Mouse (Mus musculus) neutrophil, adult 5-6 weeks (primary cell): ENCODE data around the gene Tmem240. TPM values are rescaled to one million over a fixed set of nuclear protein-coding genes. Genes with fewer than 3 reads are reported as not detected.
"Not testable (repeated sequence)": the region's sequence is repeated elsewhere in the genome, so short reads cannot be mapped to it uniquely, and the experiment has no call there.

ENCODE experiments used
- ATAC-seq: fragments of 151-379, 151-347 bp; 2 replicates; pipeline ENCODE4 v1.8.0; 2017; ENCODE audit warnings: mild to moderate bottlenecking, moderate TSS enrichment; ENCODE audit not compliant: insufficient number of reproducible peaks, poor library complexity, low FRiP score, severe bottlenecking; ENCODE audit errors: extremely low read depth
- total RNA-seq: library from RNA; stranded (forward); fragments of 200-1000 nt; gene quantifications from 2 replicates; pipeline ENCODE4 v1.2.3, GENCODE M21; 2017

The Tmem240 gene
- total RNA-seq = 0.12 and 0.61 TPM in 2 replicates

GRCm38 (mm10) chr4:155734350-155734941 is at the start of gene Tmem240:
Gene Tmem240 (plus strand): TSS chr4:155734800.
- peak; percentile 42 for ATAC-seq

DNA sequence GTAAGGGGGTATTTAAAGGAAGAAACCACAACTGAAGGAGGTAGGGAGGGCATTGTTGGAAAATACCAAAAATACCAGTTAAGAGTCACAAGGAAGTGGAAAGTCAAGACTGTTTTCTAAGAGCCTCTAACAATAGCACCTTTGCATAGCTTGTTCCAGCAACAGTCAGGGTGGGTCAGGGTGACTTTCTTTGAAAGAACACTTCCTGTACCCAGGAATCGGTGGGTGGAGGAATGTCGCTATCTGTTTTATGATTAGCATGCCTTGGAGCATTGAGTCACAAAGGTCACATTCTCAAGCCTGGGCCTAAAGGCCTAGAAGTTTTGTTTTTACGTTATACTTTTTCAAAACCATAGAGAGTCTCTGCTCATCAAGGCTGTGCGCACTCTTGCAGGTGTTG is 46.8 kb upstream of the Tmem240 start:
- not testable (repeated sequence) for ATAC-seq

DNA sequence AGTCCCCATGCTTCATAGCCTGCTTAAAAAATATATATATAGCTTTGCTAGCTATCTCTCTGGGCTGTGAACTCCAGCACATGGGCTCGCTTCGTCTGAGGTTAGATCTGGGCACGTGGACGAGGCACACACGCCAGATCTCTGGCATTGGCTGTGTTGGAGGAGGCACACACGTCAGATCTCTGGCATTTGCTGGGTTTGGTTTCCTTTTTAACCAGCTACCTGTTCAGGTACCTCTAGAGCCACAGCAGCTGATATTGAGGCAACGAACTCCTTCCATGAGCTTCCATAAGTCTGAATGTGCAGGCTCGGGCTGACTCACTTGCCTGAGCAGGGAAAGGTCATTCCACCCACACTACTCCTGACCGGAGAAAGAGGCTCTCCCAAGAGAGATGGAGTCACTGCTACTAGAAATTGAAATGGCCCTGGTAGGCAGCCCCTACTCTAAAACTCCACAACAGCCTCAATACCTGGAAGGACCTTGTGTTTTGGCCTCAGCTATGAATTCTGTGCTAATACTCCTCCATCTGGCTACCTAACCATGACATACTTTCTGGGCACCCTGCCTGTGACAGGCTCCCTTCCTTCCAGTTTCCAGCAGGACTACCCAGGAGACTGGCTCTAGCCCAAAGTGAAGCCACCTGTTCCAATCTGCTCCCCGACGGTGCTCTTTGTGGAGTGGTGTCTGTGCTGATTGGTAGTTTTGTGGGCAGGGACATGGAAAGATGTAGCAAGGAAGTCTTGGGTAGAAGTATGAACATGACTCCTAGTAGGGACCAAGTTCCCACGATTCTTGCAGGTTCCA is 43.8 kb upstream of the Tmem240 start:
- ATAC-seq = no peak

- no peak for ATAC-seq
Measured at GRCm38 (mm10) chr4:155692421-155692820, 42.2 kb upstream of the Tmem240 start.

DNA sequence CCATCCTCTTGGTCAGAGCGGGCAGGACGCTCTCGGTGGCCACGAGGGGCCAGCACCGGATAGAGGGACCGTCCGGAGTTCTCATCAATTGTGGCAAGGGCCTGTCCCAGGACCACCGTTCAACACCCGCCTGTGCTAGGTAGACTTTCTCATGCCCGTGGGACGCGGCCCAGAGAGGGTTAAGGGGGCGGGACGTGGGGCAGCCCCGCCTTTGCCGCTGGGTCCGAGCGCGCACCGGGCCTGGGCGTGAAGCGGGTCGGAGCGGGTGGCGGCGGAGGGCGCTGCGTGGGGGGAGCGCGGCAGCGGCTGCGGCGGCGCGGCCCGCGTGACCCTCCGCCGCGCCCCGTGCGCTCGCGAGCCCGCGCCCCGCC is 40.5 kb upstream of the Tmem240 start, which contains the start of gene Fndc10:
Gene Fndc10, plus strand, starts transcription at position 232 of the 371 bp plus-strand sequence.
- ATAC-seq = no peak

- ATAC-seq = peak; percentile 71
Measured at GRCm38 (mm10) chr4:155694482-155695401, 39.9 kb upstream of the Tmem240 start.

- ATAC-seq = no peak
Measured at GRCm38 (mm10) chr4:155695531-155696062, 39.0 kb upstream of the Tmem240 start.

- ATAC-seq = no peak
Measured at GRCm38 (mm10) chr4:155696261-155697255, 38.0 kb upstream of the Tmem240 start.

DNA sequence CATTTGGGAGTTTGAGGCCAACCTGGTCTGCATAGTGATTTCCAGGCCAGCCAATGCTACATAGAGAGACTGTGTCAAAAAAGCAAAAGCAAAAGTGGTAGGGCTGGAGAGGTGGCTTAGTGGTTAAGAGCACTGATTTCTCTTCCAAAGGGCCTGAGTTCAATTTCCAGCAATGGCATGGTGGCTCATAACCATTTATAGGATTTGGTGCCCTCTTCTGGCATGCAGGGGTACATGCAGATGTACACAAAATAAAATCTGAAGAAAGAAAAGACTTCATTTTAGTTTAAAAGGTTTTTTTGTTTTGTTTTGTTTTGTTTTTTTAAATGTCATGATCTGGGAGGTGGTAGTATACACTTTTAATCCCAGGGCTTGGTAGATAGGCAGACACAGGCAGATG is 34.2 kb upstream of the Tmem240 start:
- peak; percentile 40; the same call in 1 of the 2 replicates for ATAC-seq

DNA sequence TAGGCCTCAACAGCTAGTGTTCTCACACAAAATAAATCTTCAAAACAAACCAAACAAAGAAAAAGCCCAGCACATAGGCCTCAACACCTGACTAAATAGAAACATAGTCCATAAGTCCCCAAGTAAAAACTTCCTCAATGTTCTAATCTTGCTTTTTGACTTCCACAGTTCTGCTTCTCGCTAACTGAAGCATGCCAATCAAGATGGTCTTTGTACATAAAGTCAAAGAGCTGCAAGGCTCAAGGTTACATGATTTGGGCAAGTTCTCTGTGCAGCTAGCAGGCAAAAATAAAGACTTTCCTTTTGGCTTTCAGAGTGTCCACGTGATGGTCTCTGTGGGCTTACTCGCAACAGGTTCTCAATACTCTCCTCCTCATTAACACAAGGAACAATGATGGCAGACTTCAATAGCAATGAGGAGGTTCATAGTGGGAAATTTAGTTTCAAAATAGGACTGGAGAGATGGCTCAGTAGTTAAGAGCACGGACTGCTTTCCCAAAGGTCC is 31.1 kb upstream of the Tmem240 start:
- no peak for ATAC-seq

DNA sequence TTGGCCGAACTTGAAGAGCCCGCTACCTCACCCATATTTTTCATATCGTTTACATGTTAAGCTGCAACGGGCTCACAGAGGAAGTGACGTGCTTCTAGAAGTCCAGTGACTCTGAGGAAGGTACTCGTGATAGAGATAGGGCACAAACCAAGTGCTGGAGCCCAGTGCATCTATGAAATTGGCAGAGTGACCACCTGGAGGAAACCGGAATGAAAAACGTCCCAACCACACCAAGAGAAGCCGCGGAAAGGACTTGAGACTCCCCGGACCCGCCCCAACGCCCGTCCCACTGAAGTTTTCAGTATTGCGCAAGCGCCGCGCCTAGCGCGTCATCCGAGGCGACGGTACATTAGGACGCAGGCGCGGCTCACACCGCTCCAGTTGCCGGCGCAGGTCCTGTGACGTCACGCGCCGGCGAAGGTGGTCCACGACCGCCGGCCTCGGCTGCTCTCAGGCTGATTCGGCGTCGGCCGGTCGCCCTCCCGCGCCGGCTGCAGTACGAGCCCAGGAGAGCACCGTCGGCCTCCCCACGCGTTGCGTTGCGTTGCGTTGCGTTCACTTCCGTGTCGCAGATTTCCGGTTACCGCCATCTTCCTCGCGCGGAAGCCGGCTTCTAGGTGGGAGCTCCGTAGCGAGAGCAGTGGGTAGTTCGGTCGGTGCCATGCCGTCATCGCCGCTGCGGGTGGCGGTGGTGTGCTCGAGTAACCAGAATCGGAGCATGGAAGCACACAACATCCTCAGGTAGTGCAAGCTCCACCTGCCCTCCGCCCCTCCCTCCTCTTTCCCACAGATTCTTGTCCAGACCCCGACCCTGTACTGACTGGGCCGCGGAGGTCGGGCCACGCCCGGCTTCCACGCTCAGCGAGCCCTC is 29.6 kb upstream of the Tmem240 start, which contains the start of gene Ssu72:
Gene Ssu72, plus strand, starts transcription at position 80 of the 871 bp plus-strand sequence.
- peak; percentile 78 for ATAC-seq

- ATAC-seq = peak; percentile 10; the same call in 1 of the 2 replicates
Measured at GRCm38 (mm10) chr4:155705592-155705929, 29.0 kb upstream of the Tmem240 start.

GRCm38 (mm10) chr4:155708582-155708981 is 26.0 kb upstream of the Tmem240 start:
- no peak for ATAC-seq

- ATAC-seq = no peak
Measured at GRCm38 (mm10) chr4:155708988-155709387, 25.6 kb upstream of the Tmem240 start.

DNA sequence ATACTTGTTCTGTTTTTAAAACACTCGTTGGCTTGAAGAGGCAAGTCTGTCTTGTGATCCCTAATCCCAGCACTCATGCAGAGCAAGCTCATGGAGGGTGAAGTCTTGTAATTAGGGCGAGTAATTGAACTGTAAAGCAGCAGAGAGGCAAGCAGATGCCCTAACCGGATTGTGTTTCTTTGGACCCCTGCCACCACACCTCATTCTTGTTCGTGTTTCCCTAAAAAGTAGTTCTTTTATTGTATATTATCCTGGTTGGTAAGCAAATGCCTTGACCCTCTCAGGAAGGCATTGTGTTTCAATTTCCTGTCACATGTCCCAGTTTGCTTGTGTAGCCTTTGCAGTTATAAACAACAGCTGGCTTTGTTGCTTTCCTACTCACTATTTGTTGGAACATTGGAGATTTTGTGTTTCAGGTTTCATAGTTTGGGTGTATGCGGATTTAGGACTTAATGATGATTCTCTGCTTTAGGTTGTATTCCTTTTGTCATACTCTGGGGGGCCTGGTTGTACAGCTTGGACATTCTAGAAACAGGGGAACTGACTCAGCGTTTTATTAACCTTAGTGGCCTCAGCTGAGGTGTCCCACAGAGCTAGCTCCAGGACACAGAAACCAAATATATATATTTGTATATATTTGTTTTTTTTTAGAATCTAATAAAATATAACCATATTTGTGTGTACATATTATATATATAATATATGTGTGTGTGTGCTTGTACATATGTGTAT is 23.9 kb upstream of the Tmem240 start:
- no peak for ATAC-seq

DNA sequence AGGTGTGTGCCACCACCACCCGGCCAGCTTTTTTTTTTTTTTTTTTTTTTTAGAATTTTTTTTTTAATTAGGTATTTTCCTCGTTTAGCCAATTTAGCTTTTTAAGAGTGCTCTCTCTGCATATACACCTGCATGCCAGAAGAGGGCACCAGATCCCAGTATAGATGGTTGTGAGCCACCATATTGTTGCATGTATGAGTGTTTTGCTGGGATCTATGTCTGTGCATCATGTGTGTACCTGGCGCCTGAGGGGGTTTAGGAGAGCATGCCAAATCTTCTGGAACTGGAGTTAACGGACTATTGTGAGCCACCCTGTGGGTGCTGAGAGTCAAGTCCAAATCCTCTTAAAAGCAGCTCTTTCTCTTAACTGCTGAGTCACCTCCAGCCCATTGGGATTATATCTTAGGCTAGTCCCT is 12.9 kb upstream of the Tmem240 start:
- ATAC-seq = peak; percentile 56; the same call in 1 of the 2 replicates
